Mouse (Mus musculus) MEL (cell line): ENCODE results near the gene Lrrfip1.

Experiments used
- CTCF ChIP-seq, 3 experiments: IDR thresholded peaks in 2 of 3; conservative IDR thresholded peaks in 1 of 3; 2 replicates each; pipeline ENCODE4 v1.5.1; 2011 to 2012; ENCODE audit warnings: low read length in 3 of 3, low read depth in 2 of 3, mild to moderate bottlenecking in 2 of 3, improper control_type of control experiment in 1 of 3, inconsistent platforms in 1 of 3, mixed read lengths in 1 of 3, moderate library complexity in 1 of 3; ENCODE audit not compliant: control insufficient read depth in 1 of 3, insufficient read depth in 1 of 3, poor library complexity in 1 of 3, severe bottlenecking in 1 of 3
- MAFK ChIP-seq: IDR thresholded peaks from 2 replicates; pipeline ENCODE4 v1.6.1; 2011; ENCODE audit warnings: low read depth, mild to moderate bottlenecking, low read length, improper control_type of control experiment, borderline replicate concordance
- POLR2A ChIP-seq, 2 experiments: IDR thresholded peaks; 2 replicates each; pipeline ENCODE4 v1.6.1; 2011 to 2012; ENCODE audit warnings: low read length in 2 of 2, mild to moderate bottlenecking in 2 of 2, control low read depth in 1 of 2, improper control_type of control experiment in 1 of 2, low read depth in 1 of 2, moderate library complexity in 1 of 2; ENCODE audit not compliant: control insufficient read depth in 1 of 2, insufficient read depth in 1 of 2, poor library complexity in 1 of 2
- RCOR1 ChIP-seq: IDR thresholded peaks from 2 replicates; pipeline ENCODE4 v1.6.1; 2012; ENCODE audit warnings: low read depth, mild to moderate bottlenecking, inconsistent platforms, low read length, improper control_type of control experiment

DNA sequence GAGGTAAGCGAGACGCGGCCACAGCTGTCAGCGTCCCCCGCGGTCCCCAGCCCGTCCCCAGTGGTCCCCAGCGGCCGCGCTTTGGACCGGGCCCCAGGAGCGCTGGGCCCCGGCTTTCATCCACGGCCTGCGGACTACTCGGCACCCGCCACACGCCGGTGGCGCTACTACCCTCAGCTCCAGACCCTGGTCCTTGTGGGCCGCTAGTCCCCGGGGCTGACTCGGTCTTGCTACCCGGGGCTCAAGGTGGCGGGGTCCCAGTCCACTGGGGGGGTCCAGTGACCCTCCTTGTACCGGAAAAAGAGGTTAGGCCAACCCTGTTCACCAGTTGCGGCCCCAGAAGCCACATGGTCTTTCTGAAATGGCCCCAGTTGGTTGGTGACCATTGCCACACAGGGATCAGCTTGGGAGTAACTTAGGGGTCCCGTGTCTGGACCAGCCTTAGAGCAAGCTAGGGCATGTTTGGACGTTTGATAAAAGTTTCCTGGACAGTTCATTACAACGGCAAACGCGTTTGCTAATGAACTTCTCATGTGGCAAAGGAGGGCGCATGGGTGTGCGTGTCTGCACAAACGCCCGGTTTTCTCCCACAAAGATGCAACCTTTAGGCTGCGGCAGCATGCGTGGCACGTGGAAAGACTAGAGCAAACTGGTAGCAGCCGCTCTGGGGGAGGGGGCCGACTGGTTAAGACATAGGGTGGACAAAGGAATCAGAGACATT, 514 bp downstream of the Lrrfip1 start:
- TF ChIP-seq POLR2A (IDR thresholded peaks at IDR 0.05; ENCODE audit: control insufficient read depth in 1 of 2, insufficient read depth in 1 of 2, low read depth in 1 of 2, low read length in 2 of 2, poor library complexity in 1 of 2): no peak
- TF ChIP-seq RCOR1: no peak
- TF ChIP-seq CTCF (IDR thresholded peaks at IDR 0.05 in 2 of 3, conservative IDR thresholded peaks at IDR 0.05 in 1 of 3; ENCODE audit: control insufficient read depth in 1 of 3, insufficient read depth in 1 of 3, low read depth in 2 of 3, low read length in 3 of 3, poor library complexity in 1 of 3, severe bottlenecking in 1 of 3): no peak
- no peak for TF ChIP-seq MAFK
